Mouse (Mus musculus) right cerebral cortex, postnatal 10 days (tissue): ENCODE measurements around the gene Mrpl47.
"Not testable (repeated sequence)": the region's sequence is repeated elsewhere in the genome, so short reads cannot be mapped to it uniquely, and the experiment has no call there.

Experiments used
- DNase-seq, 2 experiments: peaks; one replicate each; pipeline ENCODE4 v3.0.0; 2021; ENCODE audit warnings: low spot score in 2 of 2

Mrpl47 gene

GRCm38 (mm10) chr3:32737172-32737655 lies at the start of gene Mrpl47:
Mrpl47 (minus strand) TSS chr3:32737605.
- no peak for DNase-seq

- no peak for DNase-seq
Measured at GRCm38 (mm10) chr3:32770781-32771180, 33.4 kb upstream of the Mrpl47 start.

GRCm38 (mm10) chr3:32763902-32764301 lies 26.5 kb upstream of the Mrpl47 start:
- DNase-seq, result no peak

GRCm38 (mm10) chr3:32762962-32763361 lies 25.6 kb upstream of the Mrpl47 start:
- DNase-seq, result no peak

DNA sequence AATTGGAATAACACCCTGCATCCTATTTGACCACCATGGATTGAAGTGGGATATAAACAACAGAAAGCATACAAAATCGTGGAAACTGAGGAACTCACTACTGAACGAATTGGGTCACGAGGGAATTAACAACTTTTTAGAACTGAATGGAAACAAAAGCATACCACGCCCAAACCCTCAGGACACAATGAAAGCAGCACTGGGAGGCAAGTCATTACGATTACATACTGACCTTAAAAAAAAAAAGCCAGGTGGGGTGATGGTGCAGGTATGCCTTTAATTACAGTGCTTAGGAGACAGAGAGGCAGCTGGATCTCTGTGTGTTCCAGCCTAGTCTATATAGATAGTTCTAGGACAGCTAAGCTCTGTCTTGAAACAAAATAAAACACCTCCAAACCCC lies 21.8 kb upstream of the Mrpl47 start:
- no peak for DNase-seq

GRCm38 (mm10) chr3:32754384-32754915 lies 17.0 kb upstream of the Mrpl47 start:
- no peak for DNase-seq

DNA sequence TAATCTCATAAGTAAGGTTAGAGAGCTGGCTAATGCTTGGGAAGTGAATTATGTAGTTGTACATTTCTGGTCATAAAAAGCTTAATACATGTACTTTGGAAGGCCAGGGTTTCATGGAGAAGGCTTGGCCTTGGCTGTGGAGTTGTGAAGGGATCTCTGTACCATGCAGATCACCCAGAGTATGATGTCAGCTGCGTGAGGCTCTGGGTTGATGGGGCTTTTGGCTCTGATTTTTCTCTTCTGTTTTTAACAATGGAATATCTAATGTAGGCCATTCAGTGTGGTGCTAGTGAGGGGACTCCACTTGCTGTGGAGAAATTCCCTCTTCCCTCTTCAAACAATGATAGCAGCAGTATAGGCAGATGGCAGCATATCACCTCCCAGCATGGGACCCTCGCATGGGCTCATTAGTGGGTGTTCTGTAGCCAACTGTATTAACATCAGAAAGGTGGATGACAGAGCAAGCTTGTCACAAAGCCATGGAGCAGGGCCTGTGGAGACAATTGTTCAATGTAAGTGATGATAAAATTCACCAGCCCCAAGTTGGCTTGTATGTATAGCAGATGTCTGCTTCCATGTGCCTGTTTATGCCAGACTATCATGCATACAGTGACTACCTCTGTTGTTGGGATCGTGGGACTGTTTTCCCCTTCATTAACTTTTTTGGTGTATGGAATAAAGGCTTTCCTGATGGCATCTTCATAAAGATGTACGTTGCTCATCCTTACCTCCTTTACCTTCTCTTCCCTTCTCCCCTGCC lies 12.6 kb upstream of the Mrpl47 start:
- DNase-seq, result no peak

GRCm38 (mm10) chr3:32748384-32748783 lies 11.0 kb upstream of the Mrpl47 start:
- DNase-seq, result no peak

DNA sequence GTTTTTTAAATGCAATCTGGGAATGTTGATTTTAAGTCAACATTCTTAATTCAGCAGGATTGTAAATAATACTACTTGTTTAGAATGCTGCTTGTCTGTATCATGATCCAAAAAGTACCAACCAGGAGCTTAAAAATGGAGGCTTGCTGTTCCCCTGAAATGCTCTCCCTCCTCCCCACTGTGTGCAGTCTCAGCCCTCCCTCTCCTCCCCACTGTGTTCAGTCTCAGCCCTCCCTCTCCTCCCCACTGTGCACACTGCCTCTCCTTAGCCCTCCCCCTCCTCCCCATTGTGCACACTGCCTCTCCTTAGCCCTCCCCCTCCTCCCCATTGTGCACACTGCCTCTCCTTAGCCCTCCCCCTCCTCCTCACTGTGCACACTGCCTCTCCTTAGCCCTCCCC lies 8.0 kb upstream of the Mrpl47 start:
- DNase-seq, result not testable (repeated sequence)

- DNase-seq, result no peak
Measured at GRCm38 (mm10) chr3:32745001-32745400, 7.6 kb upstream of the Mrpl47 start.

DNA sequence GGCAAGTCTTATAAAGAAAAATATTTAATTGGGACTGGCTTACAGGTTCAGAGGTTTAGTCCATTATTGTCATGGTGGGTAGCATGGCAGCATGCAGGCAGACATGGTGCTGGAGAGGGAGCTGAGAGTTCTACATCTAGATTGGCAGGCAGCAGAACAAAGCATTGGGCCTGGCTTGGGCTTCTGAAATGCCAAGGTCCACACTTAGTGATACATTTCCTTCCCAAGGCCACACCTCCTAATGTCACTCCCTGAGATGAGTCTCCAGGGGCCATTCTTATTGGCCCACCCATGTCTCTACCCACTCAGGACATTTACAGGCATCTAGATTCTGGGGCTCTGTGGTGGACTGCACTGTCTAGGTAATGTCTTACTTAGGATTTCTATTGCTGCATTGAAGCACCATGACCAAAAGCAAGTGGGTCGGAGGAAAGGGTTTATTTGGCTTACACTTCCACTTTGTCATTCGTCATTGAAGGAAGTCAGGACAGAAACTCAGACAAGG lies 4.9 kb upstream of the Mrpl47 start:
- no peak for DNase-seq

DNA sequence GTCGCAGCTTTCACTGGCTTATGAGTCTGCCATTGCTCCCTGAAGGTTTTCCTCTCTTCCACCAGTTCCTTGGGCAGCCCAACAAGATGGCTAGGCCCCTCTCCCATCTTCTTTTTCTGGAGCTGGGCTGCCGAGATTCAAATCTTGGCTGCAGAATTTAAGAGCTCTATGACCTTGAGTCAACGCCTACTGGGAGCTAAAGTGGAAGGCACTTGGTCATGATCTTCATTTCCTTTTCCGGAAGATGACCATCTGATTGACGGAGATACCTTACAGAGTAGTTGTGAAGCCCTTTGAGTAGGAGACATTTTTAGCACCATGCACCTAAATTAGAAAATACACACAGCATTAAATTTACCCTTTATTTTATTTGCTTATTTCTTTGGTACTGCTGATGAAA lies 1.1 kb upstream of the Mrpl47 start:
- no peak for DNase-seq

DNA sequence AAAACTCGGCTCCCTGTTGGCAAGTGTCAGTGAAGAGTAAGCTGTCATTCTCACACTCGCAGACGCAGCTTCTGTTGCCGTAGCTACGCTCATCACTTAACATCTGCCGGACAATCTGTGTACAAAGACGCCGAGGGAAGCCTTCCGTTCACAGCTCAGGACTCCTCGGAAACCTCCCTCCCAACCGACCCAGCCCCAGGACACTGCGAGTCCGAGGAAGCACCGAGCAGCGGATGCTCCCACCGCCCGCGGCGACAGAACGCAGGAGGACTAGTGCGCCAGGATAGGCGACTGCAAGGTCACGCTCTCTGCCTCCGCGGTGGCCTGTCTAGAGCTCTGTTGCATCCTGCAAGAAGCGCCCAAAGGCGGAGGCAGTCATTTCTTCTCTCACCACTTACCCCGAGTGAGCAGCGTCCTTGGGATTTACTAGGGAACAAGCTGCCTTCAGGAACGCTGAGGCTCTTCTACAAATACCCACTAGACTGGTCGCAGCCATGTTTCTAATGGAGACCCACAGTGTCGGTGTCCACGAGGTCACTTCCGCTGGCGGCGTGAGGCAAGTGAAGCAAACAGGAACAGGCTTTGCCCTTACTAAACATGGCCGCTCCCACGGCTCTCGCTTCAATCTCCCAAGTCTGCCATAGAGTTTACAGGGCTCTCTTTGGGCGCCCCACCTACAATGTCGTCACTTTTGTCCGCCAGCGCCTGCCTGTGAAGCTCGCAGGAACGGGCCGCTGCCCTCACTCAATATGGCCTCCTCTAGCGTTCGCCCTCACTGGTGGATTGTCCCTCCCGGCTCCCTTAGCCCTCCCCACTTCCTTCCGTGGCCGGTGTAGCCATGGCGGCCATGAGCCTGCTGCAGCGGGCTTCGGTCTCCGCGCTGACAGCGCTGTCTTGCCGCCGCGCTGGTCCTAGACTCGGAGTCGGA lies 897 bp downstream of the Mrpl47 start, which contains the start of gene Ndufb5:
Ndufb5 (plus strand) TSS at position 747 of the 928 bp plus-strand sequence.
- DNase-seq, result peak; percentile 99 to 100

- DNase-seq, result no peak
Measured at GRCm38 (mm10) chr3:32727861-32728260, 9.5 kb downstream of the Mrpl47 start.

DNA sequence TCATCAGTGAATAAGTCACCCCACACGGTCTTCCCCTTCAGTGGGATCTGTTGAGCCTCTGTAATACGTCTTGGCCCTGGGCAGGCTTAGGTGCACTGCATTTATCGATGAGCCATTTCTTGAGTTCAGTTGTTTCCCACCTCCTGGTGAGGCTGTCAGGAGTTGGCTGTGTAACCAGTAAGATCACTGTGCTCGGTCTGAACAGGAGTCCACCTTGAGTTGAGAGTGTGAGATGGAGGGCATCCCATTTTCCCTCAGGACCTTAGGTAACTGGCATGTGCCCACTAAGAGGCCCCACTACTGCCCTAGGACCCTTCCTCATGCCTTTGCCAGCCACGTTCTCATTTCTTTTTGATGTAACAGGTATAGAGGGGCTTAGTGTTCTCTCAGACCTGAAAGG lies 11.5 kb downstream of the Mrpl47 start:
- DNase-seq, result no peak

DNA sequence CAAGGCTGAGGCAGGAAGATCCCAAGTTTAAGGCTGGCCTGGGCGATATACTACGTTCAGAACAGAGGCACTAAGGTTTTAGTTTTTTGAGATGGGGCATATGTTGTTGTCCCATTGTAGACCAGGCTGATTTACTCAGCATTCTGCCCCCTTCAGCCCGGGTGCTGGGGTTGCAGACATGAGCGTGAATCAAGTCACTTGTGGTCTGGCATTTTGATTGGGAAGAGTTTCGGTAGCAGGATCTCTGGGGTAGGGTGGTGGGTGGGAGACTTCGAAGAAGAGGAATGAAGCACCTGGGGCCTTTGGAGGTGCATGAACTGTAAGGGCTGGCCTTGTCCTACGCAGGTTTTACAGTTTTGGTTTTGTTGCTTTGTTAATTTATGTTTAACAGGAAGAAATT lies 13.2 kb downstream of the Mrpl47 start:
- no peak for DNase-seq

DNA sequence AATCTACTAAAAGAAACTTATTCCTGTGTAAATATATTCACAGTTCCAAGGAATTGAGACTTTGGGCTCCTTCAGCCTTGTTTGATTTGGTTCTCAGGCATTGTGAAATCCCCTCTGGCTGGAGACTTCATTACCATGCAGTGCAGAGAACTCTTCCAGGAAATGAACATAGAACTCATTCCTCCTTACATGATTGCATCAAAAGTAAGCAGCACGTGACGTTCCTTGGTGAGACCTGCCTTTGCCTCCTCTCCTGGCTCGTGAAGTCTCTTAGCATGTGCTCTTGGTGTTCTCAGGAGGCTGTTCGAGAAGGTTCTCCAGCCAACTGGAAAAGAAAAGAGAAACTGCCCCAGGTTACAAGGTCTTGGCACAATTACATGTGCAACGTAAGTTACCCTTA lies 19.1 kb downstream of the Mrpl47 start:
- no peak for DNase-seq

- not testable (repeated sequence) for DNase-seq
Measured at GRCm38 (mm10) chr3:32717403-32717802, 20.0 kb downstream of the Mrpl47 start.

GRCm38 (mm10) chr3:32713711-32714110 lies 23.7 kb downstream of the Mrpl47 start:
- DNase-seq, result no peak

GRCm38 (mm10) chr3:32709388-32709787 lies 28.0 kb downstream of the Mrpl47 start:
- no peak for DNase-seq

DNA sequence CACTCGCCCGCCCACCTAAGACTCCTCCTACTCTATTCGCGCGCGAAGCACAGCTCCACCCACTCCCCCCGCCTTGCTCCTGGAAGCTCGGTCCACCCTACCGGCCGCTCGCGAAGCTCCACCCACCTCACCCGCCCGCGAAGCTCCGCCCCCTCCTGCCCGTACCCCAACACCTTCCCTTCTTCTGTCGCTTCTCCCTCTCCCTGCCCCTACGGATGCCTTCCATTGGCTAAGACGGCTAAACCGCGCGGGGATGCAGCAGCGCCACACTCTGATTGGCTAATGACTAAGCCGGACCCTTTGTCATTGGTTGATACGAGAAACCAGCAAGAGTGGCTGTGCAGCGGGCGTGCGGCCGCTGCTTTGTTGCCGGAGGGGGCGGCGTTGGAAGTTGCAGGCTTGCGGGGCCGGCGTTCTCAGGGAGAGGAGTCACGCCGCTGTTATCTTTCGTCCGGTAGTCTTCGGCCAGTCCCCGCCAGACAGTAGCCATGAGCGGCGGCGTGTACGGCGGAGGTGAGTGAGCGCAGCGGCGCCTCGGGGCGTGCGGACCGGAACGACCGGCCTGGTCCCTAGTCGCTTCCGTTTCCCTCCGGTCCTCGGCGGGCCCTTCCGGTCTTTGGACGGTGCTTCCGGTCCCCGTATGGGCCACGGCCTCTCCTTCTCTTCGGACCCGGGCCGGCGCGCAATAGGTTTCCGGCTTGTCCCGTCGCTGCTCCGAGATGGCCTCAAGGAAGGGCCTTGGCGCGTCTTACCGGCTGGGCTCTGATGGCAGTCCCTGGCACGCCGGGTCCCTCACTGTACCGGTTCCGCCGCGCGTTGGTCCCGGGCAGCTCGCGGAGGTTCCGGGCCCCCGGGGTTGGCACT lies 28.8 kb downstream of the Mrpl47 start:
- peak; percentile 98 to 99 for DNase-seq
